Mouse (Mus musculus) forebrain, embryonic 10.5 days (tissue): ENCODE measurements around the gene Adal. TPM values are rescaled to one million over a fixed set of nuclear protein-coding genes. Genes with fewer than 3 reads are reported as not detected.

Source experiments
- DNase-seq: peaks from one replicate; pipeline ENCODE4 v3.0.0-alpha.2; 2017; ENCODE audit warnings: low spot score; ENCODE audit errors: extremely low spot score
- H3K27ac ChIP-seq: fragments of 300-500 bp; sonication (generic); 2 replicates; pipeline ENCODE4 v1.5.1; 2016; ENCODE audit warnings: mild to moderate bottlenecking
- H3K27me3 ChIP-seq: fragments of 300-500 bp; sonication (generic); 2 replicates; pipeline ENCODE4 v1.6.1; 2016; ENCODE audit warnings: mild to moderate bottlenecking; ENCODE audit not compliant: poor library complexity, severe bottlenecking
- H3K36me3 ChIP-seq: fragments of 300-500 bp; sonication (generic); replicated peaks from 2 replicates; pipeline ENCODE4 v1.6.1; 2016; ENCODE audit warnings: mild to moderate bottlenecking, moderate library complexity
- H3K4me1 ChIP-seq: fragments of 300-500 bp; sonication (generic); 2 replicates; pipeline ENCODE4 v1.6.1; 2016
- H3K4me3 ChIP-seq: fragments of 300-500 bp; sonication (generic); 2 replicates; pipeline ENCODE4 v1.5.1; 2016; ENCODE audit warnings: mild to moderate bottlenecking, moderate library complexity
- H3K9me3 ChIP-seq: fragments of 300-500 bp; sonication (generic); 2 replicates; pipeline ENCODE4 v1.6.1; 2016; ENCODE audit warnings: mild to moderate bottlenecking, moderate library complexity
- WGBS: fragments of 180-500 bp; shearing (Covaris S2); methylation state at CpG from one replicate; pipeline ENCODE4 v1.1.7; 2016; 5-methylcytosine and 5-hydroxymethylcytosine counted together
- polyA plus RNA-seq: library from polyadenylated mRNA; unstranded; fragments of >200 nt; fragmentation: Nextera tagmentation; extraction: Ambion mirVana; gene quantifications from 2 replicates; pipeline ENCODE4 v1.2.1, GENCODE M21; 2016

The Adal gene
- polyA plus RNA-seq, 1 experiment from 2014 or later: 24.7 TPM

DNA sequence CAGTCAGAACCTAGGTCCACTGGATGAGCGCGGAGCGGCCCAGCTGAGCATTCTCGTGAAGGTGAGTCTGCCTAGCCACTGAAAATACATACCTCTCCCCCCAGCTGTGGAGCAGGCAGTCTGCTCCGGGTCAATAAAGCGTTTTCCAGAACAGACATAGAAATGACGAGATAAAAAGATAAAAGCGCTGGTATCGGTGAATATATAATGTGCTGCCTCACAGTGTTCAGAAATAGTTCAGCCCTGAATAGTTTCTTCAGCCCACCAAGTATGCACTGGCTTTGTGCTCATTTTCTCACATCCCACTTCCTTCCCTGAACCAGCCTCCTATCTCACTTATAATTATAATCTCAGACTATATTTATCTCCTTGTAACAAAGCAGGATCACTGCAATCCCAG is 55.2 kb downstream of the Adal start:
- H3K27me3 ChIP-seq: no peaks in the 10 kb centered on the region
- 95% methylated on average over 9 of the region's 9 CpGs for WGBS
- peaks cover 3% of the 10 kb centered on the region; the same call in 1 of the 2 replicates for H3K4me1 ChIP-seq
- no peak overlapping the region for H3K4me3 ChIP-seq
- H3K9me3 ChIP-seq: no peaks in the 10 kb centered on the region
- no peak overlapping the region for H3K27ac ChIP-seq
- DNase-seq: no peak
- H3K36me3 ChIP-seq: peaks cover 99% of the 10 kb centered on the region

DNA sequence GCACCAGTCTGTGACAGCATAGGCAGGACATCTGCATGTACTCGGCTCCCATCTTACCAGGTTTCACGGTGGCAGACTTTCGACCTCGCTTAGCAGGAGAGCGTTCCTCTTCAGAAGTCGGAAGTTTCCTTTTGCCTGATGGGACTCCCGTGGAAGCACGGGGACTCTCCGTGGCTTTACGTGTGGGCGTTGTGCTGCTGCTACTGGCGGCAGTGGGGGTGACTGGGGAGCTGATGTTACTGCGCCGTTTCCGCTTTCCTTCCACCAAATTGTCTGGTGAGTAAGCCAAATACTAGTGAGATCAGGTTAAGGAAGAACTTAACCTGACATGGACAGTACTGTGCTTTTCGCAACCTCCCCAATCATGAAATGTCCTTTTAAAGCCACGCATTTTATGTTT is 64.0 kb downstream of the Adal start:
- peaks cover 100% of the 10 kb centered on the region for H3K36me3 ChIP-seq
- 93% methylated on average over 17 of the region's 17 CpGs for WGBS
- DNase-seq: no peak

More for the DNA sequence above, 64.0 kb downstream of the Adal start:
- H3K27ac ChIP-seq: no peak overlapping the region
- no peak overlapping the region for H3K4me3 ChIP-seq
- no peaks in the 10 kb centered on the region for H3K9me3 ChIP-seq
- peaks cover 3% of the 10 kb centered on the region; the same call in 1 of the 2 replicates for H3K4me1 ChIP-seq
- H3K27me3 ChIP-seq: no peaks in the 10 kb centered on the region

Other genes with a start within 250 kb of the Adal start
- 27.0 and 27.7 TPM in 2 replicates for gene Ubr1, start 169.7 kb upstream of the Adal start, polyA plus RNA-seq
- 2.0 and 3.3 TPM in 2 replicates for gene Tmem62, start 163.4 kb upstream of the Adal start, polyA plus RNA-seq
- 31.3 and 32.3 TPM in 2 replicates for gene Ccndbp1, start 132.0 kb upstream of the Adal start, polyA plus RNA-seq
- gene Epb42, start 103.4 kb upstream of the Adal start, polyA plus RNA-seq: 6.2 and 10.9 TPM in 2 replicates
- gene Tgm5, start 54.6 kb upstream of the Adal start, polyA plus RNA-seq: not detected in 2 replicates
- not detected in 2 replicates for gene Tgm7, start 30.6 kb upstream of the Adal start, polyA plus RNA-seq
- 19.1 and 21.6 TPM in 2 replicates for gene Lcmt2, start 225 bp downstream of the Adal start, polyA plus RNA-seq
- 88.0 and 89.4 TPM in 2 replicates for gene Tubgcp4, start 30.2 kb downstream of the Adal start, polyA plus RNA-seq
- 12.4 and 14.6 TPM in 2 replicates for gene Zscan29, start 30.7 kb downstream of the Adal start, polyA plus RNA-seq
- gene Trp53bp1, start 131.0 kb downstream of the Adal start, polyA plus RNA-seq: 134 and 144 TPM in 2 replicates
- gene Map1a, start 149.2 kb downstream of the Adal start, polyA plus RNA-seq: 6.5 and 6.6 TPM in 2 replicates
- gene Ppip5k1, start 215.0 kb downstream of the Adal start, polyA plus RNA-seq: 10.1 and 11.0 TPM in 2 replicates
- 2.2 and 3.9 TPM in 2 replicates for gene Ckmt1, start 217.3 kb downstream of the Adal start, polyA plus RNA-seq
- not detected in 2 replicates for gene Strc, start 246.7 kb downstream of the Adal start, polyA plus RNA-seq